Mouse (Mus musculus) kidney, adult 18-20 months (tissue): ENCODE measurements around the gene 4932438H23Rik.

ENCODE experiments used
- DNase-seq: peaks from one replicate; pipeline ENCODE4 v3.0.0; 2021

4932438H23Rik gene

GRCm38 (mm10) chr16:91095022-91095421 lies at the start of gene 4932438H23Rik:
TSS of gene 4932438H23Rik (minus strand) at chr16:91095122.
- no peak for DNase-seq

DNA sequence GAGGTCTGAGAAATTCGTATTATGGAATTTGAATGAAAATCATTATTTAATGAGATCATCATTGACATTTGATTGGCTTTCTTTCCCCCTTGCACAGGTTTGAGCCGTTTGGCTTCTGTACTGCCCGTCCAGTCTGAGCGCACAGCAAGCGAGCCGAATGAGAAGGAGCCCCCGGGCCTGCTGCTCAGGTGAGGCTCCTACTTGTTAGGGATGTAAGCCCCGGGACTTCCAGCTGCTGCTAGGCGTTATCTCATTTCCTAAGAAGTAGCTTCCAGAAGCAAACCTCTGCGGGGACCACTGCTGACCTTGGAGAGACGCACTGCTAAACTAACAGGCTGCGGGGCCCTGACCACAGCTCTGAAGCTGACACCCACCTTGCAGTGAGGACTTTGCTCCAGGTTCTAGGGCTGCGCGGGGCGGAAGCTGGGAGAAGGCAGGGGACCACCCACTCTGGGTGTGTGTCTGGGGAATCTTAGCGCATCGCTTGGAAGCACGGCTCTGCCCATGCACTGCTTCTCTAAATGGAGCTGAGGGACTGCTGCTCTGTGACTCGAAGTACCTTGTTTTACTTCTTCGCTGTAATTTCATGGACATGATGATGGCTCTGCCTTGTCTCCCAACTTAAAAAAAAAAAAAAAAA lies 46.2 kb upstream of the 4932438H23Rik start:
- no peak for DNase-seq

- DNase-seq, result no peak
Observed at GRCm38 (mm10) chr16:91140457-91140856, 45.5 kb upstream of the 4932438H23Rik start.

DNA sequence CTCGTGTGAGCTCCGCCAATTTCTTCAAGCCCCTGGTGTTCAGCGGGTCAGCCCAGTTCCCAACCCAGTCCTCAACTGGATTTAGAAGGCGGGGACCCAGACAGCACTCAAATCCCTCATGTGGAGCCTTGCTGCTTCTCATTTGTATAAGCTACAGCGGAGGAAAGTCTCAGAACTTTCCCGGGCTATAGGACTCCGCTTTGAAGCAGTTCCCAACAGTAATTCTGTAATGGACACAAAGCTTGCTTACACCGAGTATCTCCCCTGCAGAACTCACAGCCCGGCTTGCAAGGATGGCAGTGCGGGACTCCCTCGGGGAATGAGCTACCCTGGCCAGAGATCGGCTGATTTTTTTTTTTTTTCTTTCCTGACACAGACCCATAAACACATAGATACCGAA lies 45.1 kb upstream of the 4932438H23Rik start:
- no peak for DNase-seq

DNA sequence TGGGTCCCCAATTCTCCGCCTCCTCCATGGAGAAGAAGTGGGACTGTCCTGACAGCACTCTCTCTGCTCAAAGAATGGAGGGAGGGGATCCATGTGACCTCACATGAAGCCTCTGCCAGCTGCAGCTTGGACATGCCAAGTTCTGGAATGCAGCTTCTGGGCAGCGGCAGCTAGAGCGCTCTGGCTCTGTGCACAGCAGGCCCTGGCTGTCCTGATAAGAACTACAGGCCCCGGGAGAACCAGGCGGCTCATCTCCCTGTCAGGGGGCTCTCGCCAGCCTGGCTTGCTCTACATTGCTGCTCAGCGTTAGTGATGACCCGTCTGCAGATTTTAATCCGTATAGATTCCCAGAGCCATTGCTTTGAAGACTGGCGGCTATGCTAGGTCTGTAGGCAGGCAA lies 44.6 kb upstream of the 4932438H23Rik start:
- DNase-seq, result no peak

DNA sequence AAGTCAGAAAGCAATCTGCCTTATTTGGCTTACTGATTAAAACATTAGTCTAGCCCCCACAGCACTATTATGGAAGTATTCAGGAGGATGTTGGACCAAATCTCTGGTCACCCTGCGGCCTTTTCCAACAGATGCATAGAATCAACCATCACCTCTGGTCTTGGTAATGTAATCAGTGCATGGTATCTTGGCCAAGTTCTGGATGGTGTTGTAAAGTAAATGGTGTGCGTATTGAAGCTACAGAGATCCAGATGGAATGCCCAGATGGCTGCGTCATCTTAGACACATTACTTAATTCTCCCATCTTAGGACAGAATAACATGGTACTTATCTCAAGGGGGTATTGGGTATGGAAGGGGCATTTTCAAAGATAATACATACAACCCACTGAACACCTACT lies 43.8 kb upstream of the 4932438H23Rik start:
- no peak for DNase-seq

DNA sequence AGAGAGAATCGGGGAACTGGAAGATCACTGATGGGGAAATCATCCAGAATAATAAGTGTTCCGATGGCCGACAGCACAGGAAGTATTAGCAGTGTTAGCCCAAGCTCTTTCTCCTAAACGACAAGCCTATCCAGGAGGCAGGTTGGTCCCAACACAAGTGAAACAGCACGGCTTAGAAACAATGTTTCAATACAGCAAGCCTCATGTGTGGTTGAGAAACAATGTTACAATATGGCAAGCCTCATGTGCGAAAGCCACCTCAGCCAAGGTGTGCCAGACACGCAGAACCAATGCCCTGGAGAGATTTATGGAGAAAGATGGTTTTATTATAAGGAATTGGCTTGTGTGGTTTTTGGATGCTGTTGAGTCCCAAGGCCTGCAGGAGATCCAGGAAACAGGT lies 43.2 kb upstream of the 4932438H23Rik start:
- no peak for DNase-seq

- no peak for DNase-seq
Observed at GRCm38 (mm10) chr16:91136607-91137006, 41.7 kb upstream of the 4932438H23Rik start.

- no peak for DNase-seq
Observed at GRCm38 (mm10) chr16:91129916-91130315, 35.0 kb upstream of the 4932438H23Rik start.

DNA sequence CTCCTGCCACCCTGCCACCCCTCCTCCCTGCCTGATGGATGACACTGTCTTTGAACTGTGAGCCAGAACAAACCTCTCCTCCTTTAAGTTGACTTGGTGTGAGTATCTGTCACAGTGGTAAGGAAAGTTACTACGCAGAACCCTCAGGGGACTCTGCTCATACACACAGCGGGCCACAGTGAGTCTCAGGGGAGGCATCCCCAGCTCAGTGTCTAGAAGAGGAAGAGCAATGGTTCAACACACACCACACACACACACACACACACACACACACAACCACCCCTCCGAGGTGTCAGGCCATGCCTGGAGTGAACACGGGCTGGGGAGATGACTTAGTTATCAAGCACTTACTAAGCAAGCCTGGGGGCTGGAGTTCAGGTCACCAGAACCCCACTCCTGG lies 33.5 kb upstream of the 4932438H23Rik start:
- DNase-seq, result no peak

GRCm38 (mm10) chr16:91126734-91127524 lies 32.0 kb upstream of the 4932438H23Rik start:
- DNase-seq, result no peak

- DNase-seq, result no peak
Observed at GRCm38 (mm10) chr16:91124256-91124655, 29.3 kb upstream of the 4932438H23Rik start.

GRCm38 (mm10) chr16:91123821-91124220 lies 28.9 kb upstream of the 4932438H23Rik start:
- no peak for DNase-seq

DNA sequence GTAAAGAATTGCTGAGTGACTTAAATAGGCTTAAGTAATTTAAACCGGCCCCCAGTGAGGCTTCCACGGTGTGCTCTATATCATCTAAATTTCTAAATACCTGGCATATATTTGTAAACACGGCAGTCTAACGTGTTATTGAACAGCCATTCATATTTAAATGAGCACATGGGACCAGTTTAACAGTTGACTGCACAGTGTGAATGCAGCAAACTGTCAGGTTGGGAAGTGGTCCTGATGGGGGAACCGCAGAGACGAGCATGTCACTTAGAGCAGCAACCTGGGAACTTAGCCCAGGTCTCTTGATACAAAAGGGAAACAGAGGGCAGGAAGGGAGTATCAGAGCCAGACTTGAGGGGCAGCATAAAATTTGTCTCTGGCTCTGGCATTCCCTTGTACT lies 25.0 kb upstream of the 4932438H23Rik start:
- DNase-seq, result no peak

- DNase-seq, result no peak
Observed at GRCm38 (mm10) chr16:91116696-91117095, 21.8 kb upstream of the 4932438H23Rik start.

- DNase-seq, result no peak
Observed at GRCm38 (mm10) chr16:91116006-91116405, 21.1 kb upstream of the 4932438H23Rik start.

GRCm38 (mm10) chr16:91110999-91111535 lies 16.1 kb upstream of the 4932438H23Rik start:
- DNase-seq, result no peak

GRCm38 (mm10) chr16:91107608-91108007 lies 12.7 kb upstream of the 4932438H23Rik start:
- no peak for DNase-seq

DNA sequence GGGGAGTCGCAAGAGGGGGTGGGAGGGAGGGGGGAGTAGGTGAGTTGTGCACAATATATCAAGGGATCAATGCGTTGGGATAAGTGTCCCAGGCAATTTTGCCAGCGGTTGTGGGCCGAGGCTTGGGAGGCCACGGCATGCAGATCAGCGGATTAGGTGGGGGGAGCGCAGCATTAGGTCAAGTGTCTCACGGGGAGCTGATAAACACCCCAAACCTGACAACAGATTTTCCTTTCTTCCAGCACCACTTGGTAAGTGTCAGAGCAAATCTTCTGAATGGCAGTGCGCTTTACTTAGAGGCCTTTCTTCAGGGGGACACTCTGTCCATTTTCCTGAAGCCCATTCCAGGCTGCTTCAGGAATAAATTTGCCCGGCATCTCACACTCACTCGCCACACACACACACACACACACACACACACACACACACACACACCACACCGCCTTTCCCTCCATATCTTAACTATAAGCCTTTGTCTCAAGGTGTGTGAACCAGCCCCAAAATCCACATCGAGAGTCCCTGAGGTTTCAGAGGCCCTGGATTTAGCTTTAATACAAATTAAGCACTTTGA lies 10.6 kb upstream of the 4932438H23Rik start:
- no peak for DNase-seq

- DNase-seq, result no peak
Observed at GRCm38 (mm10) chr16:91104821-91105480, 10.0 kb upstream of the 4932438H23Rik start.

GRCm38 (mm10) chr16:91103386-91103785 lies 8.5 kb upstream of the 4932438H23Rik start:
- DNase-seq, result no peak

- no peak for DNase-seq
Observed at GRCm38 (mm10) chr16:91100484-91100883, 5.6 kb upstream of the 4932438H23Rik start.

- no peak for DNase-seq
Observed at GRCm38 (mm10) chr16:91099444-91100065, 4.6 kb upstream of the 4932438H23Rik start.
